Mouse (Mus musculus) right cerebral cortex, postnatal 25 days (tissue): ENCODE measurements around the gene B3gnt7.

ENCODE experiments used
- DNase-seq: peaks from one replicate; pipeline ENCODE4 v3.0.0; 2022

The B3gnt7 gene

DNA sequence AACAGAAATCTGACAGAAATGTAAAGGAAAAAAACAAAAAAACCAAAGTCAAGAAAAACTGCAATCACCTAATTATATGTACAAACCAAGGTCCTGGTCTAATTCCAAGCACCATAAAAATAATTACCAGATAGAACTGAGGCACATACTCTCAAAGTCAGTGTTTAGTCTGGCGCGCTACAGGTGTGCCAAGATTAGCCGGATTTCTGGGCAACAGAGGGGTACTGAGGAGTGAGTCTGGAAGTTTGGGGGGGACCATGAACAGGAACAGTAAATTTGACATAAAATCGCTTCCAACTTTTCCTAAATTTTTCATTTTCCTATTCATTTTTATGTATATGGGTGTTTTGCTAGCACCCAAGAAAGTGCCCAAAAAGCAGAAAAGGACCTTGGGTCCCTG is 43.3 kb downstream of the B3gnt7 start:
- DNase-seq = no peak

DNA sequence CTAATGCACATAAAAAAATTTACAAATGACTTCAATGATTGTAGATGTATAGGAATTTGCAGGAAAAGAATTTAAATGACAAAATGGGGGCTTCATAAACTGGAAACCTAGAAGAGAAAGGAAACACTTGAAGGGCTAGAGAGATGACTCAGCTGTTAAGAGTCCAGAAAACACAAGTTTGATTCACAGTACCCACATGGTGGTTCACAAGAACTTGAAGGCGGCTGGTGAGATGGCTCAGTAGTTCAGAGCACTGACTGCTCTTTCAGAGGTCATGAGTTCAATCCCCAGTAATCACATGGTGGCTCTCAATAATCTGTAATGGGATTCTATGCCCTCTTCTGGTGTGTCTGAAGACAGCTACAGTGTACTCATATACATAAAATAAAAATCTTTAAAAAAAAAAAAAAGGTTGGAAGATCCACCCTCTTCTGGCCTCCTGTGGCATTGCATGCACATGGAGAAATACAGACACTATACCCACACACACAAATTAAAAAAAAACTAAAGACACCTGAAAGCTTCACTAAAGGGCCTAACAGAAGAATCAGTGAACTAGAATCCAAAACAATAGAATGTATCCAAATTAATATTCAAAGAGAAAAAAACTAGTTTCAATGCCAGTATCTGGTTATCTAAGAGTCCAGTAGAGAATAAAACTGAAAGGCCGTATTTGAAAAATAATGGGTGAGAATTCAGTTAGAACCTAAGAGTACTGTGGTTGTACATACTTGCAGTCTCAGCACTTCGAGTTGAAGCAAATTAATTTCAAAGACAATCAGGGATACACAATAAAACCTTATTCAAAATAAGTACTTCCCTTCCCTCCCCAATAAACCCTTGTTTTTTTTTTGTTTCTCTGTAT is 44.5 kb downstream of the B3gnt7 start:
- no peak for DNase-seq

DNA sequence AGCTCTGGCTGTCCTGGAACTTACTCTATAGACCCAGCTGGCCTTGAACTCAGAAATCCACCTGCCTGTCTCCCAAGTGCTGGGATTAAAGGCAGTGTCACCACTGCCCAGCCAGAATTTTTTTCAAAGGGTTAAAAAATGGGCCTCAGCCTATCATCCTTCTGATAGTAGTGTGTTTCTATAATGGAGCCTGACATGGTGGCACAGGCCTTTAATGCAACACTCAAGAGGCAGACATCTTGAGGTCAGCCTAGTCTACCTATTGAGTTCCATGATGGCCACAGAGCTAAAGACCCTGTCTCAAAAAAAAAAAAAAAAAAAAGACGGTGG is 45.0 kb downstream of the B3gnt7 start:
- DNase-seq = no peak

DNA sequence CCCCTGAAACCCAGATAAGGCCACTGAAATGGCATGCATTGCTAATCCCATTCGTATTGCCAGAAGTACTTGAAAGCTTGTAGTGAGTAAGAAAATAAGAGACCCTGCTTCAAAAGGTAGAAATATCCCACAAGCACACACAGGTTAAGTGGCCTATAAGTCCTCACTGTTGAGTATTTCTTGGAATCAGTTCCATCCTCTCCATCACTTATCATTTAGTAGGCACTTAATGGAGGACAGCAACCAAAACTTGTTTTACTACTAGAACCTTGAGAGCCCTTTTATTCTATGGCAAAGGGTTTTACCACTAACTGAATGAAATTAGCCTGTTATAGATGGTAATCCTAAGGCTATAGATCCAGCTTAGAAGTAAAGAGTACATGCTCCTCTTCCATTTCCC is 45.5 kb downstream of the B3gnt7 start:
- no peak for DNase-seq

DNA sequence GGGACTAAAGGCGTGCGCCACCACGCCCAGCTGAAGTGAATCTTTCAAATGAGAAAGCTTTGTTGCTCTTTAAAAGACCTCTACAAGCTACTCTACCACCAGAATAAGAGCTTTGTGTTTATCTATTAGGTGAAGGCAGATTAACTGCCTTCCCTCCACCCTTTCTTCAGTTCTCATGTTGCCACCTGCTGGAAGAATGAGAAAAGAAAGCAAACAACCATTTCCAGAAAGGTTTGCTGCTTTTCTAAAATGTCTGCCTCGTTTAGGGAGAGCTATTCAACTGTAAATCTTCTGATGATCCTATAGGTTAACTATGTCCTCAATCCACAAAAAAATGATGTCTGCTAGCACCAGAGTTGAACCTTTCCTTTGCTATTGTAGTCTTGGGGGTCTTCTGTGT is 46.2 kb downstream of the B3gnt7 start:
- DNase-seq = no peak

DNA sequence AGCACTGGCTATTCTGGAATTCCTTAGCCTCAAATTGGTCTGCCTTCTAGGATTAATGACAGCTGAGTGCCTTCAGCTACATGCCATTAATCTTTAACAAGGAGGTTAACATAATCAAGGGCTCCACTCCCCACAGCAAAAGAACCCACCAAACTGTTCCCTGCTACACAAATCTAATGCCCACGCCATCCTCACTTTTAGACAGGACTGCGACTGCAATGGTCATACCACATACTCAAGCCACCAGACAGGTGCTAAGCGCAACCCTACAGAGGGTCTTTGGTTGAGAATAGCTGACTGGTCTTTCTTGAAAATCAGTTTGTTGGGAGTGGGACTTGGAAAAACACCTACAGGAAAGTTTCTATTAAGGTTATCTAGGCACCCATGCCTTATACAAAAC is 46.6 kb downstream of the B3gnt7 start:
- DNase-seq = no peak

DNA sequence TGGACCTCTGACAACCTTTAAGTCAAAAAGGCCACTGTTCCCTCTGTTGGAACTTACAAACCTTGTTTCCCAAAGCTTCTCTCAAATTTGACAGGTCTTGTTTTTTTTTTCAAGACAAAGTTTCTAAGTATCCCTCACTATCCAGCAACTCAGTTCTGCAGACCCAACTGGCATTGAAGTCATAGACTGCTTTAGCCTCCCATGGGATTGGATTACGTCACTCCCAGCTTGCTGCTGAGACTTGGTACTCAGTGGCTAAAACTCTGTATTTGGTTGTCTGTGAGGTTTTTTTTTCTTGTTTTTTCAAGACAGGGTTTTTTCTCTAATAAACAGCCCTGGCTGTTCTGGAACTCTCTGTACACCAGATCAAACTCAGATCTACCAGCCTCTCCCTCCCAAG is 47.1 kb downstream of the B3gnt7 start:
- DNase-seq = no peak

DNA sequence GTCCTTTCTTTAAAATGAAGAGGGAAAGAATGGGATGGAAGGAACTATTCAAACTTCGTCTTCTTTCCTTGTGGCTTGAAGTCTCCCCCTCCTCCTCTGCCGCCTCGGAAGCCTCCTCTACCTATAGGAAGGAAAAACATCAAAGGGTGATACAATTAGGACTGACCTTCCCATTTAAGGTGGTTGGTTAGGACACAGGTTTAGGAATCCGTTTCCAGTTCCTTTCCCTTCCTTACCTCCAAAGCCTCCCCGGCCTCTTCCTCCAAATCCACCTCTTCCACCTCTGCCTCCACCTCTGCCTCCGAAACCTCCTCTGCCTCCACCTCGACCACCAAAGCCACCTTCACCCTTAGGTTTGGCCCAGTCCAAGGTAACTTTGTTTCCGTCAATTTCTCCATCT is 47.9 kb downstream of the B3gnt7 start:
- no peak for DNase-seq

DNA sequence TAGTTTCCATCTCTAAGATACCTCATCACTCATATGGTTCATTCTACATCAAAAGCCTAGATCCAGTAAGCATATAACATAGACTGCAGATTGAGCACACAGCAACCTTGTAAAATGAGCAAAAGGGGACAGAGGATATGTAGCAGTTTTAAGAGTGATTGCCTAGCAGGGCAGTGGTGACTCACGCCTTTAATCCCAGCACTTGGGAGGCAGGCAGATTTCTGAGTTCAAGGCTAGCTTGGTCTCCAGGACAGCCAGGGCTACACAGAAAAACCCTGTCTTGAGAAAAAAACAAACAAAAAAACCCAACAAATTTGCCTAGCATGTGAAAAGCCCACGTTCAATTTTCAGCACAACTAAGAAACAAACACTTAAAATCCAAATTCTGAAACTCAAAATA is 51.6 kb downstream of the B3gnt7 start:
- DNase-seq = no peak
